Mouse (Mus musculus): ENCODE measurements around the gene E330017A01Rik. TPM values are rescaled to one million over a fixed set of nuclear protein-coding genes. Genes with fewer than 3 reads are reported as not detected.

Gene E330017A01Rik
- total RNA-seq, 2 experiments from 2014 or later, result not detected

GRCm38 (mm10) chr16:58600846-58601245 is 37.7 kb downstream of the E330017A01Rik start:
- no peak for DNase-seq (ENCODE audit: low spot score in 2 of 2)

- DNase-seq (ENCODE audit: low spot score in 2 of 2), result no peak
Observed at GRCm38 (mm10) chr16:58591299-58591698, 47.2 kb downstream of the E330017A01Rik start.

GRCm38 (mm10) chr16:58589444-58589843 is 49.1 kb downstream of the E330017A01Rik start:
- DNase-seq (ENCODE audit: low spot score in 2 of 2), result no peak

Other genes starting within 250 kb of the E330017A01Rik start
- 10 to 100 TPM in 1 of 2 experiments, 1 to 10 TPM in 1; 8.3 to 11.6 TPM for gene Dcbld2, start 230.3 kb downstream of the E330017A01Rik start, total RNA-seq (2021)
- 10 to 100 TPM; 23.1 to 29.1 TPM for gene St3gal6, start 114.5 kb downstream of the E330017A01Rik start, total RNA-seq (2021)
- gene Gm813, start 21.8 kb downstream of the E330017A01Rik start, total RNA-seq (2021), result not detected
- 10 to 100 TPM; 11.4 to 14.5 TPM for gene Cpox, start 31.6 kb upstream of the E330017A01Rik start, total RNA-seq (2021)
- not detected for gene Gpr15, start 80.3 kb upstream of the E330017A01Rik start, total RNA-seq (2021)
- 10 to 100 TPM; 67.0 to 77.6 TPM for gene Cldnd1, start 89.2 kb upstream of the E330017A01Rik start, total RNA-seq (2021)
- gene Olfr172, start 124.4 kb upstream of the E330017A01Rik start, total RNA-seq (2021), result not detected
- not detected for gene Olfr173, start 161.5 kb upstream of the E330017A01Rik start, total RNA-seq (2021)
- not detected for gene Olfr175-ps1, start 188.0 kb upstream of the E330017A01Rik start, total RNA-seq (2021)
- gene Olfr177, start 236.0 kb upstream of the E330017A01Rik start, total RNA-seq (2021), result not detected